Mouse (Mus musculus): Measurements from ENCODE around the gene Bcl2l11. TPM values are rescaled to one million over a fixed set of nuclear protein-coding genes. Genes with fewer than 3 reads are reported as not detected.

Gene Bcl2l11
- total RNA-seq, 2 experiments from 2014 or later = 6.7 to 17.2 TPM

GRCm38 (mm10) chr2:128104815-128105214 lies 21.0 kb upstream of the Bcl2l11 start:
- ATAC-seq (replicated peaks; ENCODE audit: low FRiP score, poor library complexity, severe bottlenecking) = no peak

- ATAC-seq (replicated peaks; ENCODE audit: low FRiP score, poor library complexity, severe bottlenecking) = no peak
These were observed 20.2 kb upstream of the Bcl2l11 start for GRCm38 (mm10) chr2:128105651-128106050.

GRCm38 (mm10) chr2:128111537-128111936 lies 14.3 kb upstream of the Bcl2l11 start:
- ATAC-seq (replicated peaks; ENCODE audit: low FRiP score, poor library complexity, severe bottlenecking) = no peak

- no peak for ATAC-seq (replicated peaks; ENCODE audit: low FRiP score, poor library complexity, severe bottlenecking)
These were observed 11.2 kb upstream of the Bcl2l11 start for GRCm38 (mm10) chr2:128114621-128115020.

GRCm38 (mm10) chr2:128115579-128115978 lies 10.3 kb upstream of the Bcl2l11 start:
- ATAC-seq (replicated peaks; ENCODE audit: low FRiP score, poor library complexity, severe bottlenecking) = no peak

- no peak for ATAC-seq (replicated peaks; ENCODE audit: low FRiP score, poor library complexity, severe bottlenecking)
These were observed 8.2 kb upstream of the Bcl2l11 start for GRCm38 (mm10) chr2:128117605-128118004.

GRCm38 (mm10) chr2:128118971-128119370 lies 6.9 kb upstream of the Bcl2l11 start:
- no peak for ATAC-seq (replicated peaks; ENCODE audit: low FRiP score, poor library complexity, severe bottlenecking)

GRCm38 (mm10) chr2:128122491-128122890 lies 3.3 kb upstream of the Bcl2l11 start:
- no peak for ATAC-seq (replicated peaks; ENCODE audit: low FRiP score, poor library complexity, severe bottlenecking)

GRCm38 (mm10) chr2:128122891-128123771 lies 2.7 kb upstream of the Bcl2l11 start:
- no peak for ATAC-seq (replicated peaks; ENCODE audit: low FRiP score, poor library complexity, severe bottlenecking)

GRCm38 (mm10) chr2:128123921-128124683 lies 1.7 kb upstream of the Bcl2l11 start:
- no peak for ATAC-seq (replicated peaks; ENCODE audit: low FRiP score, poor library complexity, severe bottlenecking)

GRCm38 (mm10) chr2:128124693-128125092 lies 1.1 kb upstream of the Bcl2l11 start:
- no peak for ATAC-seq (replicated peaks; ENCODE audit: low FRiP score, poor library complexity, severe bottlenecking)

- 0 out of 2 replicates have a peak, but pooled peaks have one; percentile 9 for ATAC-seq (replicated peaks; ENCODE audit: low FRiP score, poor library complexity, severe bottlenecking)
These were observed 783 bp downstream of the Bcl2l11 start for GRCm38 (mm10) chr2:128126591-128127051.

- peak; percentile 89 for ATAC-seq (replicated peaks; ENCODE audit: low FRiP score, poor library complexity, severe bottlenecking)
These were observed 1.4 kb downstream of the Bcl2l11 start for GRCm38 (mm10) chr2:128127121-128127671.

- 0 out of 2 replicates have a peak, but pooled peaks have one; percentile 20 for ATAC-seq (replicated peaks; ENCODE audit: low FRiP score, poor library complexity, severe bottlenecking)
These were observed 2.0 kb downstream of the Bcl2l11 start for GRCm38 (mm10) chr2:128127691-128128292.

GRCm38 (mm10) chr2:128128532-128128931 lies 2.7 kb downstream of the Bcl2l11 start:
- ATAC-seq (replicated peaks; ENCODE audit: low FRiP score, poor library complexity, severe bottlenecking) = no peak

- ATAC-seq (replicated peaks; ENCODE audit: low FRiP score, poor library complexity, severe bottlenecking) = no peak
These were observed 5.7 kb downstream of the Bcl2l11 start for GRCm38 (mm10) chr2:128131503-128131902.

- ATAC-seq (replicated peaks; ENCODE audit: low FRiP score, poor library complexity, severe bottlenecking) = no peak
These were observed 6.8 kb downstream of the Bcl2l11 start for GRCm38 (mm10) chr2:128132635-128133034.

GRCm38 (mm10) chr2:128133865-128134264 lies 8.0 kb downstream of the Bcl2l11 start:
- no peak for ATAC-seq (replicated peaks; ENCODE audit: low FRiP score, poor library complexity, severe bottlenecking)

- no peak for ATAC-seq (replicated peaks; ENCODE audit: low FRiP score, poor library complexity, severe bottlenecking)
These were observed 8.6 kb downstream of the Bcl2l11 start for GRCm38 (mm10) chr2:128134474-128134873.

GRCm38 (mm10) chr2:128134948-128135347 lies 9.1 kb downstream of the Bcl2l11 start:
- no peak for ATAC-seq (replicated peaks; ENCODE audit: low FRiP score, poor library complexity, severe bottlenecking)

Measured in erythroid progenitor cell, adult 5-6 weeks (primary cell).